Mouse (Mus musculus) CH12F3 (cell line): ENCODE measurements at regions not wholly inside any gene's neighbourhood (a gene's known extent, or its start where the extent isn't known, plus 50 kb on each side); places are given as distances from the start of the nearest gene placed in this dataset.

Source experiments
- in situ Hi-C: fragments of 300-500 bp; cut with MboI; formaldehyde crosslinking; loops from 2 replicates; pipeline ENCODE4 v1.14.3; 2020; ENCODE audit warnings: low sequenced_read_pairs

DNA sequence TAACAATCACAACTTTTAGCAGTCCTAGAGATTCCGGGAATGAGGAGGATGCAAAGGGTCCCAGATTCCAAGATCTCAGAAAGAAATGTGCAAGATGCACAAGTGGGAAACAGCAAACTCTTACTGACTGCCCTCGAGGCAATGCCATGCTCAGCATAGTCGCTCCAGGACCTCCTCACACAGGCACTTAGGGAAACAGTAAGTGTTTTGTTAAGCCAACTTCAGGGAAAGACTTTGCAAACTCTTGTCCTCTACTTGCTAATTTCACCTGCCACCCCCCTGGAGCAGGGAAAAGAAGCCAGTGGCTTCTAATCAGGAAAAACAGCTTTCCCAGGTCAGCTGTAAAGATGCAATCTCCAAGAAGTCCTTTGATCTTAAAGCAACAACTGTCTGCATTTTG lies 361.4 kb upstream of the Tenm4 start:
- in situ Hi-C loops = no loop called here

DNA sequence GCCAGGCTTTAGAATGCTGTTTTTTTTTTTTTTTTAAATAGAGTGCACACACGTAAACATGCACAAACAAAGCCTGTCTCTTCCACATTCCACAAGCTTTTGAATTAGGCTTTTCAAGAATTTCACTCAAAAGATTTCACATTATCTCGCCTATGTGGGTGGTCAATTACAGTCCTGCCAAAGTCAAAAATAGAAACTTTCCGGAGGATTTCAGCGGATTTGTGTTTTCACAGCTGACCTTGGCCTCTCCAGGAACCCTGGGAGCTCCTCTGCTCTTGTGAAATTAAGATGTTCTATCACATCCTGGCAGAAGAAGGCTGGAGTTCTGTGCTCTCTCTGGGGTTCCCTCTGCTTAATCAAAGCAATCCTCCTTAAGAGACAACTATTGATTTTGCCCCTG lies 360.9 kb upstream of the Tenm4 start:
- in situ Hi-C loops = no loop called here

GRCm38 (mm10) chr7:95814865-95815264 lies 356.2 kb upstream of the Tenm4 start:
- in situ Hi-C loops = no loop called here

DNA sequence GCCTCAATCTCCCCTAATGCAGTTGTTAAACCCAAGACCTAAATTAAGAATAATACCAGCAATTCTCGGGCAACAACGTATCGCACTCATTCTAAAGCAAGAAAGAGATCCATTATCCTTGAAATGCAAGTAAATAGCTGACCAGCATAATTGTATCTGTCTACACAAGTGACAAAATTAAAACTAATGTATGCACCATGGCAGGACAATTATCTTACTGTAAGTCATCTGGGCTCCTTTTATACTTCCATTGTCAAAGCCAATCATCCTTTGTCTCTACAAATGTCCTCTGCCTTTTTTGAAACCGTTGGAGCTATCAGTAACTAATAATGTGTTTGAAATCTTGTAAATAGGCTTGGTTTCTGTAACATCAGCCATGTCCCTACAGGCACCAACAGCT lies 347.5 kb upstream of the Tenm4 start:
- in situ Hi-C loops = no loop called here

DNA sequence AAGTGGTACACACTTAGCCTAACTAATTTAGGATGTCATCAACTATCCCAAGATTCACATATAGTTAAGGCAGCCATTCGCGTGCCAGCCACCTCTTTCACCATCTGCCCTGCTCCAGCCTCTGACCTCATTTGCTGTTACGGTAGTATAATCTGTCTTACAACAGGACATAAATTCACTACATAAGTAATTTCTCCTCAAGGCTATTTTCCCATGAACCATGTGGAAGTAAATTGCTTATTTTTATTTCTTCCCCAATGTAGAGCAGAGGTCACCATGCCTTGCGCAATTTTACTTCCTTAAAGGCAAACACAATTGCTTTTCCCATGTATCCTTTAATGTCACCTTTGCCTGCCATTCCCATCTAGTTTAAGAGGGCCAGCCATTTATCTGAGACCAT lies 341.2 kb upstream of the Tenm4 start:
- in situ Hi-C loops = no loop called here

- in situ Hi-C loops = no loop called here
These were observed 336.7 kb upstream of the Tenm4 start for GRCm38 (mm10) chr7:95834236-95834919.

DNA sequence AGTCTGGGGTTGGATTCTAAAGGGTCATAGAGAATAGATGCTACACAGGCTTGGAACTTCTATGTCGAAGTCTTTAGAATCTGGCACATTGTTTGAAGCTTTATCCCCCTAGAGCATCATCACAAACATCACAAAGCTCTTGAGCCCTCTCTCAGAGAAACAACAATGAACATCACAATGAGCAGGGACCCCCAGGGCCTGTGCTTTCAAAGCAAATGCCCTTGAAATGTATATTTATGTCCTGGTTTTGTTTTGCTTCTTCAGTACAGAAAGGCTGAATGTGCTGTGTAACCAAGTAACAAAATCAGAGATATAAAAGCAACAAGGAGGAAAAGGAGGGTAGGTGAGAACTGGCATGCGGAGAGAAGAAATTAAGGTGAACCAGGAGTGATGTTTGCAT lies 330.6 kb upstream of the Tenm4 start:
- in situ Hi-C loops = no loop called here

DNA sequence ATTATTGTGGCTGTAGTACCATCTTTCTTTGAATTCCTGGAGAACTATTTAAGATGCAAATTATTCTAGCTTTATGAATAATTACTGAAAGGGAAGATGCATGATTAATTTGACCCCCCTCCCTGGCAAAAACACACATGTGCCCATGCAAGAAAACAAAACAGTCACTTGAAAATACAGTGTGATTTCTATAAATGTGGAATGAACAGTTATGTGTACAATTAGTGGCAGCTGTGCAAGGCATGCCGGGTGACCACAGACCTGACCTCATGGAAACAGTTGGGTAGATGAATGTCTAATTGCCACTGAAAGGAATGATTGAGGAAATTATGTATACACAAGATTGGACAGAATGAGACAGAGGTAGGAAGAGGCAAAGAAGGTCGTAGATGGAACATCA lies 321.2 kb upstream of the Tenm4 start:
- in situ Hi-C loops = no loop called here

DNA sequence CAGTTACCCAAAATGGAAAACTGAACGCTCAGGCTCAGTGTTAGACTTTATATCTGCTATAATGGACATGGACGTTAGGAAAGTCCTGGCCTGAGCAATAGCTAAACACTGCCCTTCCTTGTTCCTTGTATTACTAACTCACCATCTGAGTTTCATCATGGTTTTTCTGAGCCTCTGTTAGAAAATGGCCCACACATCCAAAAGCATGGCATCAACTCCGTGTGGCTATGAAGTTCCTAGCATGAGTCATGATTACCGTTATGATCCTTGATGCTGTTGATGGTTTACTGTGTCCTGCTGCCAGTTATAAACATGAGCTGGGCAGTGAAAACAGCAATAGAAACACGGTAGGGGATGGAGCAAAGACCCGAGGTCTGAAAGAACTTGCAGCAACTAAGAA lies 318.4 kb upstream of the Tenm4 start:
- in situ Hi-C loops = no loop called here

GRCm38 (mm10) chr7:95853225-95853812 lies 317.7 kb upstream of the Tenm4 start:
- in situ Hi-C loops = no loop called here

DNA sequence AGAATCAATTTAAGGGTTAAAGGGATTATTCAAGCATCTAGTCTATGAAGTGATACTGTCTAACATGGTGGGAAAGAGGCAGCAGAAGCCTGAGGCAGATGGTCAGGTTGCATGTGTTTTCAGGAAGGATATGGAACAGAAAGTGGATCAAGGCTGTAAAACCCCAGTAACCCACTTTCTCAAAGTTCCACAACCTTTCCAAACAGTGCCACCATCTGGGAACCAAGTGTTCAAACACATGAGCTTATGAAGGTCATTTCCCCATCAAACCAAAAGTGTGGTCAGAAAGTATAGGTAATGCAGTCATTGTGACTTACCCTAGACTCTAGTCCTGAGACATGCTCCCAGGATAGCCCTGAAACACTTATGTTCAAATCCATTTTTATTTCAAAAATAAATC lies 312.8 kb upstream of the Tenm4 start:
- in situ Hi-C loops = no loop called here

GRCm38 (mm10) chr7:95864233-95864632 lies 306.8 kb upstream of the Tenm4 start:
- in situ Hi-C loops = no loop called here

DNA sequence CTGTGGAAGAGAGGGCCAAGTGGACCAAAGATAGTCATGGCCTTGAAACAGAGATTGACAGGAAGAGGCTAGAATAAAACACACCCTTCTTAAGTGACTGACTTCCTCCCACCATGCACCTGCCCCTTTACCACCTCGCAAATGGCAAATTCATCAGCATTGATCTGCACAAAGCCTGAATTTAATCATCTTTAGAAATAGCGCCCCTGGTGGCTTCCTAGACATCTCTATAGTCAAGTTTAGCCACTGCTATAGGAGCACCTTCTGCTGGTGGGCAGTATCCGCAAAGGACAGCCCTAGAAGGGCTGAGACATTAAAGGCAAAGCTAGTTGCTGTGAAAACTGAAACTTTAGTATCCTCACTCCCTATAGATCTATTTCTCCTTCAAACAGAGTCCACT lies 305.8 kb upstream of the Tenm4 start:
- in situ Hi-C loops = no loop called here

DNA sequence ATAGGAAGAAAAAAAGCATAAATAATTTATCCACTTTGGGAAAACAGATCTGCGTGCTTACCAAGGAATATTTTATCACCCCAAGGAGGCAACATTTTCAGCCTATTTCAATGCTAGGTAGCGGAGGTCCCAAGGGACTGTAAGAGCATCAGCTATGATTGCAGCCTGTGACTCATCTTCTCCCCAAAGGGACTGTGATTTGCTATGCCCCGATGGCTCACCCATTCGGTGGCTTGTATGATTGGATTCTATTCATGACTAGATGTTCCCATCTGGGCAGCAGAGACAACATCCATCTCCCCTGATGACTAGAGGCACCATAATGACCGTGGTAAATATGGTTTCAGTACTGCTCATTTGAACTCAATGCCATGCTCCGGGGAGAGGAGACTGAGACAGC lies 302.3 kb upstream of the Tenm4 start:
- in situ Hi-C loops = no loop called here

- in situ Hi-C loops = no loop called here
These were observed 290.3 kb upstream of the Tenm4 start for GRCm38 (mm10) chr7:95880576-95881267.

DNA sequence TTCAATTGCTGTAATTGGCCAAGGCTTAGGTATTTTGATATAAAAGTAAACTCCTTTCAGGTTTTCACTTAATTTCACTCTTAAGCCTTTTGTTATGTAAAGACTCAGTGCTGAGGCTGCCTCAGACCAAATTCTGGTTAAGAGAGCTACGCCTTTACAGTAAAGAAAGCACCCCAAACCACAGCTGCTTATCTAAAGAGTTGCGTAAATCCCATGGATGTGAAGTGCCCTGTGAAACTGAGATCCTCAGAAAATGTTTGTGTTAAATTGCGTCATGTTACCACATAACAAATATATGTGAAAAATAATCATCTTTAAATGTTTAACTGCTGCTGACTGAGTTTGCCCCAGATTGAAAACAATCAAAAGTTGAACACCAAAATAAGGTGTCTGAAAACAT lies 269.5 kb upstream of the Tenm4 start:
- in situ Hi-C loops = no loop called here

DNA sequence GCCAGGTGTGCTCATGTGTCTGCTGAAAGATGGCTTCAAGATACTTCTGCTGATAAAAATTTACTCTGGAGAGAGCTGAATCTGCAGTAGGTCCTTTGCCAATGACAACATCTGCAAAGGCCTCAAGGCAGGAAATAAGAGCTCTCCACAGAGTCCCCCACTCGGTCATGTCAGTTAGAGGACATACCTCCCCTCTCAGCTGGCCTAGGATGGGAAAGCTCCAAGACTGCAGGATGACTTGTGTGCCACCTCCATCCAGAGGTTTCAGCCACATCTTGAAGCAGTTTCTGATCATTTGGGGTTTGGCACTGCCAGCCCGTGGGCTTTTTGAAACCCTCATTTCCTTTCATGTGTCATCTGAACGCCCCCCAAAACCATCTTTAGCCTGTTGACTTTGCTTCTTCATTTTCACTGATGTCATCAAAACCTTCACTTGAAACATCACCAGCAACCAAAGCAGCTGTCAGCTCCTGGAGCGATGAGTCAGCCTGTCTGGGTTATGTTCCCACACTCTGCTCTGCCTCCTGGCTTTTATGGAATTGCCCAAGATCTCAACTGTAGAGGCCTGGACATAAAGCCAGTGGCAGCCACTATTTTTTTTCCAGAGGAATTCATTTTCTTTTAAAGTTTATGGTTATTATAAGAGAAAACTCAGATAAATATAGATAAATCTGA lies 256.5 kb upstream of the Tenm4 start:
- in situ Hi-C loops = no loop called here

DNA sequence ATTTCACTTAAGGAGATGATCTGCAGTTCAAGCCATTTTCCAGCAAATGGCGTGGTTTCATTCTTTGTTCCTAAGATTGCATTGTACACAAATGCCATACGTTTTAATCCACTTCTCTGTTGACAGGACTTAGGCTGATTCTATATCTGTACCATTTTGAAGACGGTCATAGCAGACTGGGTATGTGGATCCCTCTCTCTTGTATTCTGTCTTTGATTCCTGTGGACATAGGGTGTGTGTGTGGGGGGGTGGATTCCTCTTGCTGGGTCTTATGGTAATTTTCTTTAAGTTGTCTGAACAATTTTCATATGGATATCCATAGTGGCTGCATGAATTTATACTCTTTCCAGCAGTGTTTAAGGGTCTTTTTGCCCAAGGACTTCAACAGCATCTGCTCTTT lies 251.1 kb upstream of the Tenm4 start:
- in situ Hi-C loops = no loop called here

DNA sequence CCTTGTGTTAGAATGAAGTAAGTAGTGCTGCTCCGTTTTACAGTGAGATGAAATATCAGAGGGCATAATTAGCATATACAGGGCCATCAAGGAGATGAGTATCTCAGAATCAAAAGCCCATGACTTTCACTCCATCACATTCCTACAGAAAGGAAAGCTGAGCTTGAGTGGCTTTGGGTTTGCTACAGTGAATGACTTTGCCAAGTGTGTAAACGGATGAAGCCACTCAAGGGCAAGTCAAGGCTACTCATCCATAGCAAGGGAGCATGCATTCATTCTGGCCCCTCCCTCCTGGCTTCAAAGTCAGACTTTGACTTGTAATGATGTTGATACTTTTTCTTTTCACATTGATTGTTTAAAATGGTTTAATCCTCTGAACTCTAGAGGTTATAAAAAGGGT lies 246.2 kb upstream of the Tenm4 start:
- in situ Hi-C loops = no loop called here

DNA sequence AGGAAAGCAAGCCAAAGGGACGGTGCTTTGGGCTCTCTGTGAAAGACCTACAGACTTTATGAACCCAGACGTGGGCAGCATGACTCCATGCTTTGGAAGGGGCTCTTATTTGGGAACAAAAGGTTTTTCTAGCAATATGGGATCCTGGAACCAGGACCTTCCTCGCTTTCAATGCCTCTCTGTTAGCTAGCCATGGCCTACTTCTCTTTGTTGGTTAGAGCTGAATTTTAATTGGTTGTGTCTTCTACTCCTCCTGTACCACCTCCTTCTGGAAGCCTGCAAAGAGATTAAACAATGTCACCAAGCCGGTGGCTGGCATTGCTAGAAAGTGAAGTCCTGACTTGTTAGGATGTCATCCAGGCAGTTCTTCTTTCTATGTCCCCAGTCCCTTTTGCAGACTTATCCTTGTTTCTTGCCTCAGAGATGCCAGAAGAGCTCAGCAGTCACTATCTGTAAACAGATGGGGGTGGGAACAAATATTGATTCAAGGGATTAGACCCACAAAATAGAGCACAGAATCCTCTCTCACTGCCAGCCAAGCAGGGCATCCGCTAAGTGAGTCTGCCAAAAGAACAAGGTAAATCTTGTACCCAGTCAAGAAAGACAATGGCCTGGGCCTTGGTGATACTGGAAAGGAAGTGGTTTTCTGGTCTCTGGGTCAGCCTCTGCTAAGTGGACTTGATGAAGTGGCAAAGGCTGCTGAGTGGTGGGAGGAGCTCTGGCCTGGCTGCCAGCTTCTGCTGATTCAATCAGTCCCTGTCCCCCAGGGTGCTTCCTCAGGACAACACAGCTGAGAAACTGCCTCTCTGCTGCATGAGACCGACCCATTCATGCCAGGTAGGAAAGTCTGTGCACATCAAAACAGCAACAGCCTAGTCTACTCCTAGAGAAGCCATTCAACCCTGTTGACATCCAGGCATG lies 244.7 kb upstream of the Tenm4 start:
- in situ Hi-C loops = no loop called here

GRCm38 (mm10) chr7:95936599-95936998 lies 234.4 kb upstream of the Tenm4 start:
- in situ Hi-C loops = no loop called here
